Mouse (Mus musculus) left cerebral cortex, adult 9 months (tissue): ENCODE measurements at regions not wholly inside any gene's neighbourhood (a gene's known extent, or its start where the extent isn't known, plus 50 kb on each side); places are given as distances from the start of the nearest gene placed in this dataset.
A peak's percentile ranks its signal among the peaks of the same experiment; 100 is the strongest.

Source experiments
- DNase-seq, 2 experiments: peaks; one replicate each; pipeline ENCODE4 v3.0.0; 2022; ENCODE audit warnings: low spot score in 2 of 2

DNA sequence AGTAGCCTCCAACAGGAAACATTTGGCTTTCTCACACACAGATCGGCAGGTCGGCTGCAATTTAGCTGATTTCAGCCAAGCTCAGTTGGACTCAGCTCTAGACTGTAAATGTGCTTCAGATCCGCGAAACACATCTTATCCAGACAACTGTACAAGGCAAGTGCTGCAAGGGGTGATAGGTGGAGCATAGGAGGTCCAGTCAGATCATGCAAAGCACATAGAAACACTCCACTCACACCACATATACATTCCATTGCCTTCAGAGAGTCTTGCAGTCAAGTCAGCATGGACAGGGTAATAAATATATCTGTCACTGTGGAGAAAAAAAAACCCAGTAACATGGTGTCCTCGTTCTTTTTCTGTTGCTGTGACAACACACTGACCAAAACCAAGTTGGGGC, 160.3 kb downstream of the H2al1j start:
- no peak for DNase-seq

GRCm38 (mm10) chrX:11490146-11490693, 162.6 kb downstream of the H2al1j start:
- DNase-seq, result no peak

DNA sequence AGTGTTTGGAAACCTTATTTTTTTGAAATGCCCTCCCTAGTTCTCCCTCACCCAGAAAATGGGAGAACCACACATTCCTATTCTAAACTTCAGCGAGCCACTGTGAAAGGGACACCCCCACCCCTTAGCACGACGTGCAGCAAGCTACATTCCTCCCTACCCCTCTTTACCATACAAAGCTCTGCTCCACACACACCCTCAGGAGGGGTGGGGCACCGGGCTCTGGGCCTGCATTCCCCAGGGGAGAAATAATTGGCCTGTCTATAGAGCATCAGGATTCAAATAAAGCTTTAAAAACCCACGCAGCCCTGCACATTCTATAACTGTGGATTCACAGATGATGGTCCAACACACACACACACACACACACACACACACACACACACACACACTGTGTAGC, 163.6 kb downstream of the H2al1j start:
- no peak for DNase-seq

GRCm38 (mm10) chrX:11491676-11492391, 164.2 kb downstream of the H2al1j start:
- no peak for DNase-seq

DNA sequence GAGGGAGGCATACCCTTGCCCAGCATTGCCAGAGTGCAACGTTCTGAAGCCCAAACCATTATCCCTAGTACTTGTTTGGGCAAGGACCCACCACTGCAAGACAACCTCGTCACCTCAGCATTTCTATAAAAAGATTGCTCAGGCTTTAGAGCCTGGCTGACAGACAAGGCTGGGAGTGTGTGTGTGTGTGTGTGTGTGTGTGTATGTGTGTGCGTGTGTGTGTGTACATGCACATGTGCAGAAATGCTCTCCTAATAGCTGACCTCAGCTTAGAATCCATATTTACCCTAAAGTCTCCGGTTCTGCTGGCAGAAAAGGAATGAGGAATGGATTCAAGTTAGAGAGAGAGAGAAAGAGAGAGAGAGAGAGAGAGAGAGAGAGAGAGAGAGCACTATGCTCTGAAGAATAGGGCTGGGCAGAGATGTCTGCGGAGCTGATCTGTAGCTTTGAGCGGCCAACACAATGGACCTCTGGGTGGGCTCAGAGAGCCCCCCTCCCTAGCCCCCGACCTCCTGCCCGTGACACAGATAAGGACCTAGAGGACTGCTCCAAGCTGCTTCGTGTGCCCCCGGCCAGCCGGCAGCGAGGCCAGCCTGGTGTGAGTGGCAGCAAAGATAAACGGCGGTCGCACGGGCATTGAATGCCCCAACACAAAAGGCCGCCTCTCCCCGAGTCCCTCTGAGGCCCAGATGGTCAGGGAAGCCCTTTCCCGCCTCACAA, 166.1 kb downstream of the H2al1j start:
- DNase-seq, result no peak

DNA sequence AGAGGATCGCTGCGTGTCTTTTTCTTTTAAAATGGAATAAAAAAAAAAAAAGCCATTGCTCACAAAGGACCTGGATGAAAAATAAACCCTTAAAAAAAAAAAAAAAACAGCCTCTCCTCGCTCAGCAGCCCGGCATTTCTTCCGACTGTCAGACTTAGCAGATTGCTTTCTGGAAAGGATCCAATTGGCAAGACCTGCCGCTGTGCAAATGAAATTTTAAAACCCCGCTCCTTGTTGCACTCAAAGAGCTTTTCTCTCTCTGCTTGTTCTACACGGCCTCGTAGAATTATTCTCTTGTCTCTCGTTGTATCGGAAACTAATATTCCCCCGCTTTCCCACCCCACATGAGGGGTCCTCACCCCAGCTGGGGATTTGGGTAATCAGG, 166.6 kb downstream of the H2al1j start:
- DNase-seq, result peak in 1 of 2 experiments; percentile 23

DNA sequence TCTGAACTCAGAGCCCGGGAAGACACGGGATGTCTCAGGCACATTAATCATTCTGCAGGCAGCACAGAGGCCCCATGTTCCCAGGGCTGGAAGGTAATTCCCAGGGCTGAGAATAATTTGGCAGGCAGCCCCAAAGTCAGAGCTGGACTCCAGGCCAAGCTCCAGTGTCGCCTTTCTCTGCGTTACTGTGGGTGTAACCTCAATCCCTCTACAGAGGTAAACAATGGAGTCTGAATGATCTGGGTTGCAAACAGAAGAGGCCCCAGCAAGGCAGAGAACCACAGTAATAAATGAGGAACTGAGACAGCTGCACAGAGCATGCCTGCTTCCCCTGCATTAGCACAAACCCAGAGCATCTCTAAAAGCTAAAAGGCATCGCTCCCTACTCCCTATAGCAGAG, 184.8 kb downstream of the H2al1j start:
- no peak for DNase-seq

DNA sequence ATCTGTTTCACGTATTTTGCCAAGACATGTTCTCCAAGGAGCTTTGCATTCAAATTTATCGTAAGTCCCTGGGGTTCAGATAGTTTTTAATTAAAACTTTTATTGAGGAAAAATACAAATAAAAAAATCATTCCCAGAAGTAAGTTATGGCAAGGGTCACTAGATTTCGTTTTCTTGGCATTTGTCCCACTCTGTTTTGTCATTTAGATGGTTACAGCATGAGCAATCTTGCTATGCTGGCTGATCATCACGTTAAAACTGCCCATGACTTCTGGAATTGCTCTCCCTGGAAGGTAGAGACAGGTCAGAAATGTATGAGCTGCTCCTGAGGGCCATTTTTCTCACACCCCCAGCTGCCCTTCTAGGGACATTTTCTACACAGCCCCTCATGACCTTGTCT, 185.3 kb downstream of the H2al1j start:
- no peak for DNase-seq

- no peak for DNase-seq
Measured at GRCm38 (mm10) chrX:11523791-11524190, 196.2 kb downstream of the H2al1j start.

DNA sequence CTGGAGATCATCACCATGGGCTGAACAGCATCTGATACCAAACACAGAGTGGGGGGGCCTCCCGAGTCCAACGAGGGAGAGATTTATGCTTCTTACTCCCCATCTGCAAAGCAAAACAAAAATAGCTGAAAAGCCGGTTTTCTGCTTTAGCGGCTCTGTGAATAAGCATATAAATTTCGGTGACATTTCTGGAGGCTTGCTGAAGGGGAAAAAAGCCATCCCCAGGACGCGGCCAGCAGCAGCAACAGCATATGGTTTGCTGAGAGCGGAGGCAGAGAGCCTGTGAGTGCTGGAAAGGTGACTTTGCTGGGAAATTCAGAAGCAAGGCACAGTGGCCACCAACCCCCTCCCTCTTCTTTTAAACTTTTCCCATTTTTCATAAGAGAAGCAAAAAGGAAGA, 197.7 kb downstream of the H2al1j start:
- DNase-seq, result peak in 1 of 2 experiments; percentile 53

DNA sequence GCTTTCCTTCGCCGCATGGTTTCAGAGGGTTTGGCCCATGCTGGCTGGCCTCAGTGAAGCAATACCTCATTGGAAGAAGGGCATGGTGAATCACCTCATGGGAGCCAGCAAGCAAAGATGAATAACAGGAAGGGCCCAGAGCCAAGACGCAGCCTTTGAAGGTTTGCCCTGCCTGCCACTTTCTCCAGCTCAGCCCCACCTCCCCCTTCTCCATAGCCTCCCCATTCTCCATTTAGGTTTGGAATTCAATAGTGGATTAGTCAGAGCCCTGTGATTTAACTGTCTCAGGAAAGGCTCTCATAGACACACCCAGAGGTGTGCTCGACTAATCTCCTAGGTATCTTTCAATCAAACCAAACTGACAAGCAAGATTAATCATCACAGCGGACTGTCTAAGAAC, 201.0 kb downstream of the H2al1j start:
- DNase-seq, result no peak

DNA sequence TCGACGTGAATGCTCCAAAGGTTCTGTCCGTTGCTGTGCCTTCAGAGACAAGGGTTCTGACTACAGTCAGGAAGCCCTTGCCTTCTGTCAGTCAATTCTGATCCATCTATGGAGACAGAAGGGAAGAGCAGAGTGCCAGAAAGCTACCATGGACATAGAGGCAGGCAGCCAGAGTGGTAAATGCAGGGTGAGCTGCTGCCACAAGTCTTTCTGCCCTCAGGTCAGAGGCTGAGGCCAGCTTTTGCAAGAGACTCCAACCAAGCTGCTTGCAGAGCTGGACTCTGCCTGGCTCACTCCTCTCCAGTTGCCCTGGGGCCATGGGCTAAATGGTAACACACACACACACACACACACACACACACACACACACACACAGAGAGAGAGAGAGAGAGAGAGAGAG, 201.6 kb downstream of the H2al1j start:
- no peak for DNase-seq

DNA sequence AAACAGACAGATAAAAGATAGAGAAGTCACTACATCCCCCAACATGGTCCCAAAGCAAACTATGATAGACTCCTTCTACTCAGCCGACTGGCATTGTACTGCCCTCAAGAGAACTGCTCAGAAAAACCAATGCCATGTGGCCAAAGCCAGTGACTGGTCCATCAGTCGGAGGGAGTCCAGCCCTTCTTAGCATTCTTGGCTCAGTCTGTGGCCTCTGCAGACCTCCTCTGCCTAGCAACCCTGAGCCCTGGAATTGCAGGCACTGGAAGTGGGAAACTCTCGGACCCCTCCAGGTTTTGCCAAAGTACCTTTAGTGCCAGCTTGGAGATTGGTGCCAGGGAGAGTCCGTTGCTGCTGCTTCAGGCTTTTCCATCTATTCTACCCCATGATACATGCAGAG, 205.2 kb downstream of the H2al1j start:
- no peak for DNase-seq

DNA sequence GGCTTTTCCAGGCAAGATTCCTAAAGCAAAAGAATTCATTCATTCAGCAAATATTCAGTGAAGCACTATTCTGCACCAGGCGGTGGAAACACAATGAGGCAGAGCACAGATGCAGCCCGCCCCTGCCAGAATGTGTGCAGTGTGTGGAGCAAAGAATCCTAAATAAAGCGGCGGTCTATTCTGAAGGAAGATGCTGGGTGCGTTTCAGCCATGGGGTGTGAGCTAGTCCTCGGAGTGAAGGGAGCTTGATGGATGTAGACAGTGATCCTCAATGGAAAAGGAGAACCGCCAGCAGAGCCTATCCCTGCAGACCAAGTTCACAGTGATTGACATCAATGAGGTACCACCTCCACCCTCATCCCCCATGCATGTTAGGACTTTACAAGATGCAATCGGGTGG, 206.2 kb downstream of the H2al1j start:
- peak in 1 of 2 experiments; percentile 34 for DNase-seq

DNA sequence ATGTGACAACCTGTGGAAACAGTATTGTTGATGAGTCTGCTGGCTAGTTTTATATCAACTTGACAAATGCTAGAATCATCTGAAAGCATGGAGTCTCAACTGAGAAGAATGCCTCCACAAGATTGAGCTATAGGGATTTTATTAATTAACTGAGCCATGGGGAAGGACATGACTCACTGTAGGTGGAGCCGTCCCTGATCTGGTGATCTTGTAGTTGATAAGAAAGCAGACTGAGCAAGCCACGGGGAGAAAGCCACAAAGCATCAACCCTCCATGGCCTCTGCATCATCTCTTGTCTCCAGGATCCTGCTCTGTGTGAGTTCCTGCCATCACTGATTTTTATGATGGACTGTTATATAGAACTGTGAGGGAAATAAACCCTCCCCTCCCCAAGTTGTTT, 213.4 kb downstream of the H2al1j start:
- no peak for DNase-seq

DNA sequence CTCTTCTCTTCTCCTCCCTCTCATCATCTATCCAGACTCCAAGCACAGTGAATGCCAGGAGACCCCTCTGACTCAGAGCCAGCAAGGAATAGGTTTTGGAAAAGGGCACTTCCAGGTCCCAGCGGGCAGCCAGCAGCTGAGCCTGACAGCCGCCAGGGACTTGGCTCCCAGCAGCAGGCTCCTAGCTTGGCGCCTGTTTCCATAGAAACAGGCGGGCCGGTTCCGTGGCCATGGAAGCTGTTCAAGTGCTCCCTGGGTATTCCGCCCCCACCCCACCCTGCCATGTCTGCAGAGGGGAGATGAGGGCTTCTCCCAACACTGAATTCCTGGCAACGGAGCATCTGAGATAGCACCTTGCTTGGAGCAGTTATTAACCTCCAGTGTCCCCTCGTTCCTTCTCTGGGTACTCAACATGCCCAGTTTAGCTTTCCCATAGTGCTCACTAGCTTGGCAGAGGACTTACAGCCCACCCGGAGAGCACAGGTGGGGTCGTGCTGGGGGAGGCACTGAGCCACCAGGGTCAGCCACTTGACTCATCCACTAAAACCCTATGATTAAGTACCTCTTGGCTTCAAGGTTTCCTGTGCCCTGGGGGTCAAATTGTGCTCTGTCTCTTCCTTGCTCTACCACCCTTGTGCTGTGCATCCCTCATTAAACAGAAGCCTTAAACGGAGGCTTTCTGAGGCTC, 222.7 kb downstream of the H2al1j start:
- DNase-seq, result no peak

DNA sequence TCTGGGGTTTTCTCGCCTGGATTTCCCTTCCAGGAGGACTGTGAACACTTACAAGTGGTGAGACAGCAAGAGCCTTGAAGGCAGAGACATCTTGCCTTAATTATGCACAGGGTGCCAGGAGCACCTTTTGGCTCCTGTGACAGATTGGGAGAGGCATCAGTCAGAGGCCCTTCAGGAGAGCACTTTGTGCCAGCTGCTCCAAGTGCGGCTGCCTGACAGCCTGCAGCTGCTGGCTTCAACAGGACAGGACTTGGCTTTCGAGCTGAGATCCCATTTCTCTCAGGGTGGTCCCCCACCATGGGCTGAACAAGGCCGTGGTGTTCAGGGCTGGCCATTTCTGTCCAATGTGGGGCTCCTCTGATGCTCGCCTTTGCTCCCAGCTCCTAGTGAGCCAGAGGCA, 224.6 kb downstream of the H2al1j start:
- no peak for DNase-seq

DNA sequence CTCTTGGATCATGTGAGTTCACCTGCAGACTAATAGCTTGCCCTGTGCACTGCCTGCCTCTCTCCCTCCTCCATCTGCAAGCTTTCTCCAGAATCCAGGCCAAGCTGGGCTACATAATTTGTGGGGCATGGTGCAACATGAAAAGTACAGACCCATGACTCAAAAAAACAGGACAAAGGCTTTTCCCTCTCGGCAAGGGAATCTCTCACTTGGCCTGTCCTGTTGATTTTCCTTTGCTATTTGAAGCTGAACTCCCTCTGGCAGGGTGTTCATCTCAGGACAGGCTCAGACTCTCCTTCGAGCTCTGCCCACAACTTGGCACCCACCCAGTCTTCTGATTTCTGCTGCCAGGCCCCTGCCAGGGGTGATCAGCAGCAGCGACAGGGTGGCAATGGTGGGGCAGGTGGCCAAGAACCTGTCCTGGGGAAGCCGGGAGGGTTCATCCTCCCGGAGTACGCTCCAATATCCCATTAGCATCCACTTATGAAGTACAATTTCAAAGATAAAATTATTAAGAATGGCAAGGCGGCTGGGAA, 227.5 kb downstream of the H2al1j start:
- DNase-seq, result no peak

GRCm38 (mm10) chrX:11558260-11558659, 230.6 kb downstream of the H2al1j start:
- DNase-seq, result no peak

GRCm38 (mm10) chrX:11560550-11561276, 233.1 kb downstream of the H2al1j start:
- no peak for DNase-seq

- no peak for DNase-seq
Measured at GRCm38 (mm10) chrX:11565888-11566287, 238.3 kb downstream of the H2al1j start.

GRCm38 (mm10) chrX:11567827-11568226, 240.2 kb downstream of the H2al1j start:
- no peak for DNase-seq
